Mouse (Mus musculus): ENCODE results near the gene Hoxd1. TPM values are rescaled to one million over a fixed set of nuclear protein-coding genes. Genes with fewer than 3 reads are reported as not detected.

The Hoxd1 gene
- total RNA-seq, 2 experiments from 2014 or later = not detected

GRCm38 (mm10) chr2:74747661-74748141, 15.1 kb upstream of the Hoxd1 start:
- intact Hi-C loops (cut with DNase I) = no loop called here

DNA sequence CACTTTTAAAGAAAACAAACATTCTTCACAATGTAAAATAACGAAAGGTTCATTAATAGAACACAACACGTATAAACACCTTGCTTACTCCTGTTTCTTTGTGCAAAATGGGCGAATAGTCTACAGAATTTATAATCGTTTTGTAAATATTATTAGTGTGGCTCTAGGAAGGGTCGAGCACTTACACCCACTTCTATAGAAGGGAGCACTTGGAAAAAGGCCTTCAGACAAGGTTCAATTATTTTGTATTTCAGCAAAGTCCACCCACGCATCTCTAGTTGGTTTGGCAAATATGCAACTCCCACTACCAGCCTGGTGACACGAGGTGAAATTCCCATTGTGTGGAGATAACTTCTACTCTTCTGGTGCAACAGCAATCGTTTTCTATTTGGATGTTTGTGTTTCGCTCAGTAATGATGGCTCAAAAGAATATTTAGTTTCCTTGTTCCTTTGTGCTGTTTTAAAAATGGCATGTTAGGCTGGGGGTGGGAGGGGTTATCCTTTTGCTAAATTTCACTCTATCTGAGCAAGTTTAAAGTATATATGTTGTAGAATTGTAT, 14.3 kb upstream of the Hoxd1 start:
- DNase-seq = no peak
- intact Hi-C loops (cut with DNase I) = no loop called here

More at GRCm38 (mm10) chr2:74747661-74748141, 15.1 kb upstream of the Hoxd1 start:
- no peak for DNase-seq

DNA sequence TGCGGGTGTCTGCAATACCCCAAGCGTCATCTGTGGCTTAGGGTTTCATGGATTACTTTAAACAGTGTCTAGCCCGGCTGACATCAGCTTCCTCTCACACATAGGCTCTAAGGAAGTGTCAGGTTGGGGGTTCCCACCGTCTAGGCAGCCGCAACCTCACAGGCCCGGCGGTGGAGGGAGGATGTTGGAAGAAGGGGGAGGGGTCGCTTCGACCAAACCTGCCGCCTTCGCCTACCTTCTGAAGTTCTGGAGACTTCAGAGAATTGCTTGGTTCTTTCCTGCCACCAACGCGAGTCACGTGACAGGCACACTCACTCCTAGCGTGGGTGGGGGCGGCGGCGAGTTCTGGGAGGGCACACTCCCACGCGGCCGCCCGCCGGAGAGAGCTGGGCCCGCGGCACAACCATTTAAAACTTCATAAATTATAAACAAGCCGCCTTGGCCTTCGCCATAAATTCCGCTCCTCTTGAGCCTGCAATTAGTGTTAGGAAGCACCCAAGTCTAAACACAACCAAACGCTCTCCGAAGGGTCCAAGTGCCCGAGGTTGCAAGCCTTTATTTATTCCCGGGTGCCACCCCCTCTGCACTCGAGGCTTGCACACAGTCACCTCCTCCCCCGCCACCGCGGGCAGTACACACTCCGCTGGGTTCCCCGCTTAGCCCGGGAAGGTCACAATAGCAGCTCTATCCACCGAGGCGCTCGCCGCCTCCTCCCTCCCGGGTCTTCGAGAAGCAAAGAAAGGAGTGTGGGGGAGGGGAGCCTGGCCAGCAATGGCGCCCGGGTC, 13.3 kb upstream of the Hoxd1 start:
- no peak for DNase-seq
- intact Hi-C loops (cut with DNase I) = no loop called here

DNA sequence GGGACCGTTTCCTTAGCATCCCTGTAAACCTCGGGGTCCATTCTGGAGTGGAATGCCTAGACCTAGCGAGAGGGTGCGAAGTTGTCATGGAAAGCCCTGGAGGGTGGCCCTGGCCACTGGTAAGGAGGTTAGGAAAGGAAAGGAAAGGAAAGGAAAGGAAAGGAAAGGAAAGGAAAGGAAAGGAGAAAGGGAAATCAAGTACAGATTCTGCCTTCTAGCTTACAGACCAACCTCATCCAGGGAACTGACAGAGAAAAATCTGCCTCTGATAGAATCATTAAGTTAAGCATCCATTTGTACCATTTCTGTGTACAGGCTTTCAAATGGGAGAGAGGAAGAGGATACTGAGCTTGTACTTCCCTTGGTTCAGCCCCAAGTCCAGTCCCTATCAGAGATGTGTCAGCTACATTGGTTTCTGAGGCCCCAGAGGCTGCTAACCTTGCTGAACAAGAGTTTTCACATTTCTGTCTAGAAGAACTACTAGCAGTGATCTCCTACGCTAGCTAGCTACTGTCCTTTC, 12.0 kb upstream of the Hoxd1 start:
- intact Hi-C loops (cut with DNase I) = no loop called here
- DNase-seq = no peak

- no peak for DNase-seq
- intact Hi-C loops (cut with DNase I) = no loop called here
These were observed 10.9 kb upstream of the Hoxd1 start for GRCm38 (mm10) chr2:74751861-74752260.

DNA sequence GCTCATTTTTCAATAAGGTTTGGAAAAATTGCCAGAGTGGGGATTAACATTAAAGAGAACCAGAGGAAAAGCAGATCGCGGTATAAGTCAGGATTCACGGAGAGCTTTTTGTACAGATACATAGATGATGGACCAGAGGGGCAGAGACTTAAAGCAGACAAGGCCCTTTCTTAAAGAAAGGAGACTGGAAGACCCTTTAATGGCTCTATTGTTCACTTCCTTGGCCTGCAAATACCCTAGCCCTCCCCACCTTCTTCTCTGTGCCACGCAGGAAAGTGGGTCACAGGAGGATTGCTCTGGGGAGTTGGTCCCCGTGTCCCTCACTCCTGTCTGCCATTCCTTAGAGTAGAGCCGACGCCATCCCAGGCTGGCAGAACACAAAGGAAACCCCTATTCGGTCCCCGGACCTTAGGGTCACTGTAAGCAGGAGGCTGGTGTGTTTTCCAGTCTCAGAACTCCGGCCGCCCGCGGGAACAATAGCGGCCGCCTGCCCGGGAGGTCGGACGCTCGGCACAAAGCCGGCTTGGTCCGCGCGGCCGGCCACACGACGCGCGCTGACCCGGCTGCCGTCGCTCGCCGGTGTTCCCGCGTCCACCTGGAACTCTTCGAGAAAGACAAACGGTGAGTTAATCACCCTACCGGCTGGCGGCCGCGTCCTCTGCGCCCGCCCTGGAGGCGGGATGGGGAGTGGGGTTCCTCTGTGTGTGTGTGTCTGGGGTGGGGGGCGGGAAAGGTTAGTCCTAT, 10.2 kb upstream of the Hoxd1 start:
- intact Hi-C loops (cut with DNase I) = no loop called here
- no peak for DNase-seq

GRCm38 (mm10) chr2:74753175-74753523, 9.6 kb upstream of the Hoxd1 start:
- DNase-seq = no peak
- intact Hi-C loops (cut with DNase I) = no loop called here

DNA sequence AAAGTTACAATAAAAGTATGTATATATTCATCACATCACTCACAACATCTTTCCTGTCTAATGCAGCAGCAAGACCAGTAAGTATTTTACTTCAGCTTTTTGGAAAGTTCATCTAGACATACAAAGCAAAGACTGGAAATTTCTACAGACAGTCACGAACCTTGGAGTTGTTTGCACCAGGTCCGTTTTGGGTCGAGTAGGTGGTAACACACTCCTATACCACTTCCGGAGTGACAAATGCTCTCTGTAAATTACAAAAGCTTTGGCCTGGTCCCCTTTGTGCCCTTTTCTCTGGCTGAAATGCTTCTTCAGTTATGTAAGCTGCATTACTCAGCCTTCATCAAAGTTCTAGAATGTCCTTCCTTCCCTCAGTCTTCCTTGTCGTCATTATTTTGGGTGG, 9.1 kb upstream of the Hoxd1 start:
- intact Hi-C loops (cut with DNase I) = no loop called here
- DNase-seq = no peak

DNA sequence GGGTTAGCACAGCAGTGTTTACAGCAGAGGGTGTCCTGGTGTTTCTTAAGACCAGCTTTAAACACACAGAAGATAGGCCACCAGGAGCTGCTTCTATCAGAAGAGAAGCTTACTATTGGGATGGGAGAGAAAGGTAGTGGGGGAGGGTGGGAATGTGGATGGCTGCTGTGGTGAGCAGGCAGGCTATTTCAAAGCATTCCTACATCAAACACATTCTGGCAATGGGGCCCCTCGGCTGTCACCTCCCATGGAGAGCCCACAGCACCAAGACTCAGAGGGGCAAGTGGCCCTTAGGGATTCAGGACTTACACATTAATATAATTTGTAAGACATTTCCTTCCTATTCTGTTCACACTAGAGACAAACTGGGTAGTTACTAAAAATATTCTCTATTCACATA, 2.6 kb upstream of the Hoxd1 start:
- intact Hi-C loops (cut with DNase I) = no loop called here
- DNase-seq = no peak

- intact Hi-C loops (cut with DNase I) = no loop called here
- no peak for DNase-seq
These were observed 839 bp upstream of the Hoxd1 start for GRCm38 (mm10) chr2:74761941-74762340.

DNA sequence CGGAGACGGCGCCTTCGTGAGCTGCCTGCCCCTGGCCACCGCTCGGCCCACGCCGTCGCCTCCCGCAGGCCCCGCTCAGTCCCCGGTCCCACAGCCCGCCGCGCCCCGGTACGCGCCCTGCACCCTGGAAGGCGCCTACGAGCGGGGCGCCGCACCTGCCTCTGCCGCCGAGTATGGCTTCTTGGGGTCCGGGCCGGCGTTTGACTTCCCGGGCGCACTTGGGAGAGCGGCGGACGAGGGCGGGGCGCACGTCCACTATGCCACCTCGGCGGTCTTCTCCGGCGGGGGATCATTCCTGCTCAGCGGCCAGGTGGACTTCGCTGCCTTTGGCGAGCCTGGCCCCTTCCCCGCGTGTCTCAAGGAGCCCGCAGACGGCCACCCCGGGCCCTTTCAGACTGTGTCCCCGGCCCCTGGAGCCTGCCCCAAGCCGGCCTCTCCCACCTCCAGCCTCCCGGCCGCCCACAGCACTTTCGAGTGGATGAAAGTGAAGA, 510 bp downstream of the Hoxd1 start:
- no peak for DNase-seq
- intact Hi-C loops (cut with DNase I) = no loop called here

DNA sequence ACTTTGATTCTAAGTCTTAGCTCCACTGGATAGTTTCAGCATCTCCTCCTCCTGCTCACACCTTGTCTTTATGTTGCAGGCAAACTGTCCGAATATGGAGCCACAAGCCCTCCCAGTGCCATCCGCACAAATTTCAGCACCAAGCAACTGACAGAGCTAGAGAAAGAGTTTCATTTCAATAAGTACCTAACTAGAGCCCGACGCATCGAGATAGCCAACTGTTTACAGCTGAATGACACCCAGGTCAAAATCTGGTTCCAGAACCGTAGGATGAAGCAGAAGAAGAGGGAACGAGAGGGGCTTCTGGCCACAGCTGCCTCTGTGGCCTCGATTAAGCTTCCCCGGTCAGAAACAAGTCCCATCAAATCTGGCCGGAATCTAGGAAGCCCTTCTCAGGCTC, 1.2 kb downstream of the Hoxd1 start:
- intact Hi-C loops (cut with DNase I) = no loop called here
- no peak for DNase-seq

DNA sequence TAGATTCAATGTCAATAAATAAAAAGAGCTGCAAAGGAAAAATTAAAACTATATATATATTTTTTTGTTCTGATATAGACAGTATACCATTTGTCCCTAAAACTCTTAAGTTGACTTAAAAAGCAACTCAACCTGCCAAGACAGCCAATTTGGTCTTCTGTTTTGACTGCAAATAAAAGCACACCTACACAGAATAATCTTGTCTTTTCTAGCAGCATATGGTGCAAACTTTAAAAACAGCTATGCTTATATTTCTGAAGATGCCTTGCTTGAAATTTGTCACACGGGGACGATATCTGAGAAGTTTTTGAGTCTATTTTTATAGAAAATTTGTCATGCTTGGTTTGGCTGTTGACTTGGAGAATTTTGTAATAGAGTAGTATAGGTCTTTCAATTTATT, 11.6 kb downstream of the Hoxd1 start:
- intact Hi-C loops (cut with DNase I) = no loop called here
- no peak for DNase-seq

DNA sequence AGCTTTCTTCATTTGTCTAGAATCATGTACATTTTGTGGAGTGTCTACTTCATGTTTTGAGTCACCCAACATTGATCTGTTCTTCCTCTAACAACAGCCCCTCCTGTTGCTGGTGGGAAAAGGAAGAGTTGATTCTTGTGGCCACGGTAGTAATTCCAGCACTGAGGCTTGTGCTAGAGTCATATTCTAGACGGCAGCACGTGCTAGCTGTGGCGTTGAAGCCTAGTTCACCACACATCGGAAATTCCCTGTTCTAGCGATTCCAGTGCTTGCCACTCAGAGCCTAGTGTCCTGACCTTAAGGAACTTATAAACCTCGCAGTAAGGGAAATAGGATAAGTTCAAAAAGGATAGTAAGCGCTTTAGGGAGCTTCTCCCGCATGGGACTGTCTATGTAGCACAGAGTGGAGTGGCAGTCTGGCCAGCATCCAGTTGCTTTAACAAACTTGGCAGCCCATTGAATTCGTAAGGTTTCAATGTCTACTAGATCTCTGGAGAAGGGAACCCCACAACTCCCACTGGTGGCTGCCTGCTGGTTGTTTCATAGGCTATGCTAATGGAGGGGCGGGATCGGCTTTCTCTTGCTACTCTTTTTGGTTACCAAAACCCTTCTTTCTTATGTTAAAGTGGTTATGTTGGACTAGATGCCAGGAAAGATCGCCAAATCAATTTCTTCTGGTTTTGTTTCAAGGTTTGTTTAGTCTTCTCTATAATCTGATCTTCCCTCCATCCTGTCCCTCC, 14.9 kb downstream of the Hoxd1 start:
- intact Hi-C loops (cut with DNase I) = no loop called here
- DNase-seq = no peak

DNA sequence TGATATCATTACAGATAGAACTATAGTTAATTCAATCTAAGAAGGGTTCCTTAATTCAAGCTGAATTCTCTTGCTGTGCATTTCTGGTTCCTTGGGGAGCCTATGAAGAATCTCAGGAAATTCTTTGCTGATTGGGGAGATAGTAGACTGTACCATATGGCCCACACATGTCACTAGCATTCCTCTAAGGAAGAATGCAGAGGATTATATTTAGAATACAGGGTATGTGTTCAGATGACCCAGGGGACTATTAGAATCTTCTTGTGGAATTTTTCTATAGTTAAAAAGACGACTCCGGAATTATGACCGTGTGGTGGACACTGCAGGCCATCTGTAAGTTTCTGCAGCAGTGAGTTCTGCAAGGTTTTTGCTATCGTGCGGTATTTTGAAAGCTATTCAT, 18.6 kb downstream of the Hoxd1 start:
- intact Hi-C loops (cut with DNase I) = no loop called here
- DNase-seq = no peak

DNA sequence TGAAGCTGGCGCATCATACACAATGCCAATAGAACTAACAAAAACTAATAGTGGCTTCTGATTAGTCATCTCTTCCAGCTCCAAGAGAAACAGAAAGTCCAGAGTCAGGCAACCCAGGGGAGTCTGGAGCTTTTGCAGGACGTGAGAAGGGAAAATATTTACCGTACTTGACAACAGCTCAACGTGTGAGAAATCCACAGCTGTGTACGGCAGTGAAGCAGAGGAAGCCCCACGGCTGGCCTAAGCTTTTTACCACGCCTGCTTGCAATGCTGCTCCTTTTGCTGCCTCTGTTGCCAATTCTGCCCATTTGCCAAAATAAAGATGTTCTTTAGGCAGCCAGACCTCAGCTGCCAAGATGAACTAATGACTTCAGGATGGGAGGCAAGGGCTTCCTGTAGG, 32.8 kb downstream of the Hoxd1 start:
- peak; percentile 28 to 30 for DNase-seq
- intact Hi-C loops (cut with DNase I) = no loop called here

GRCm38 (mm10) chr2:74808431-74808830, 45.7 kb downstream of the Hoxd1 start:
- intact Hi-C loops (cut with DNase I) = no loop called here

More at GRCm38 (mm10) chr2:74808431-74808830, 45.7 kb downstream of the Hoxd1 start:
- DNase-seq = no peak
